Mouse (Mus musculus) spleen, postnatal 10 days (tissue): ENCODE measurements around the gene Nol8.

Source experiments
- DNase-seq, 2 experiments: peaks; one replicate each; pipeline ENCODE4 v3.0.0; 2021 to 2022; ENCODE audit warnings: low spot score in 2 of 2

Gene Nol8

DNA sequence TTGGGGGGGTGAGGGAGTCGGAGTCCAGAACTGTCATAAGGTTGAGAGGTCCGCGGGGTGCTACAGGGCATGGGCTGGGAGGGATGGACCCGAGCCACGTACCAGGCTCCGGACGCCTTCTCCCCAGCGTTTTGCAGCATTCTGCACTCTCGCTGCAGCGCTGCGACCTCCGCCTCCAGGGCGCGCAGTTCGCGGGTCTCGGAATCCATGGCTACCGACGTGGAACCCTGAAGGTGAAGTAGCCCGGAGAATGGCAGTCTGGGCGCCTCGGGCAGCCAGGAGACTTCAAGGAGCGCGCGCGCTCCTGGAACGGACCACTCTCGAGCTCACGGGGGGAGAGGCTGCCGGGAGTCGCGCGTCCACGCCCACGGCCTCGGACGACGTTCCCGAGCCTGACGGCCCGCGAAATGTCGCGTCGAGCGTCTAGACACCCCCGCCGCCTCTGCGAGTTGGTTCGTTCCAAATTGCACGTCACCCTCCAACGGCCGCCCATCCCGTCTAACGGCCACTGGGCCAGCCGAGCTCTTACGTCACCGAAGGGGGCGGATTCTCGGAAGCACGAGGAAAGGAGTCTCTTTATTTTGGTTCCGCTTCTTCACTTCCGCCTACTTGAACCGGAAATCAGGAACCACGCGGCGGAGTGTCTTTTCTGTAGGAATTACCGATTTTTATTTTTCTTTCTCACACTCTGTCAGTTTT is at the start of gene Nol8, which contains the start of gene Cenpp:
Gene Nol8 (plus strand): TSS at position 598 of the 699 bp plus-strand sequence.
Gene Cenpp (minus strand): TSS at position 305 of the 699 bp plus-strand sequence.
- peak; percentile 98 to 100 for DNase-seq

DNA sequence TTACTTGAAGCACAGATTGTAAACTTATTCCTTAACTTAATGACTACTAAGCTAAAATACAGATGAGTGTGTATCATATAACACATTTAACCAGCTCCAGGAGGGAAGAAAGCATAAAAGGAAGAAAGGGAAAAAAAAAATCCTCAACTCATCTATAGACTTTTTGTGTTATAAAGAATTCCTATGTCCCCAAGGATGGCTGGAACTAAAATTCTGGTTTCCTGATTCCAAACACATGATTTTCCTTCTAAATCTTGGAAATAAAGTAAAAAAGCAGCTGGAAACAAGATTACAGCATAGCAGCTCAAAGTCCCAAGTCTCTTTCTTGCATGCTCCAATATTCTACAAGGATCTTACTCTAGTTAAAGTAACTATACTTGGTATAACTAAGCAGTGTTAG is 49.3 kb upstream of the Nol8 start:
- no peak for DNase-seq

DNA sequence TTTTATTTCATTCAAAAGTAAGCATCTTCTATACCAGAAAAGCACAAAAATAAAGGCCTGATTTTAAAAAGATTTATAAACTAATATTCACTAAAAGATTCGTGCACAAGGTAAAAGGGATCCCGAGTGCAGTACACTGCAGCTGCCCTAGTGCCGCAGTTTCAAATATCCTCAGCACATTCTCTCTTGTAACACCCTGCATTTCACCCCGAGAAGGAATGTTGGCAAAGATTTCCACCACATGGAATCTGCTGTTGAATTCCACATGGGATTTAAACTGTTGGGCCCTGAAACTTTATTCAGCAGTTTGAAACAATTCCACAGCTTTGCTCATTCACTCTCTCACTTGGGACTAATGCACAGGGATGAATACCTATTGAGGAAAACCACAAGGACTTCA is 45.2 kb upstream of the Nol8 start, which contains the start of gene Ogn:
Gene Ogn (plus strand): TSS at position 333 of the 400 bp plus-strand sequence.
- DNase-seq = no peak

DNA sequence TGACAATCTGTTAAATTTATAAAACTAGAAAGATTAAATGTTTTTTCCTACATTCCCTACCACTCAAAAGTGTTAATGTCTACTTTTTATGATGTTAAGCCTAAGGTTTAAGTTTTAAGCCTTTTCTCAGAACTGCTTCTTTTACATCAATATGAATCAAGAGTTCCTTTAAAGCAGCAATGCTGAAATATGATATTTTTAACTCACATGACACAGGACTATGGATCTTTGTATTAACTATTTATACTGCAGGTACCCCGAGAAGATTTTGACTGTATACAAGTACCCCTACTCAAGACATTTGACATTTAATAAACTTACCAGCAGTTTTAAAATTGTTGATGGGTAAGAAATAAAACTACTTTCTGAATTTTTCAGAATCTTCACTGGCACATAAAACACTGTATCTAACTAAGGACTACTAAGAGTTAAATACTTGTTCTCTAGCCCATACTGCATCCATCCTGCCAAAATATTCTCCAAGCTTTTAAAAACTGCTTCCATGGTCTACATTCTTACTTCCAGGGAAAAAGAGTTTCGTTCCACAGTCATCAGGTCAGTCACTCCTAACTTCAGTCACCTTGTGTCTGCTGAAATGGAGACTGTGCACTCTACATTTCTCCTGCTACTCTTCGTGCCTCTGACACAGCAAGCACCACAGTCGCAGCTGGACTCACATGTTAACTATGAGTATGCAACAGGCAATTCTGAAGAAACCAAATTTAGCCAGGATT is 44.1 kb upstream of the Nol8 start:
- DNase-seq = no peak

DNA sequence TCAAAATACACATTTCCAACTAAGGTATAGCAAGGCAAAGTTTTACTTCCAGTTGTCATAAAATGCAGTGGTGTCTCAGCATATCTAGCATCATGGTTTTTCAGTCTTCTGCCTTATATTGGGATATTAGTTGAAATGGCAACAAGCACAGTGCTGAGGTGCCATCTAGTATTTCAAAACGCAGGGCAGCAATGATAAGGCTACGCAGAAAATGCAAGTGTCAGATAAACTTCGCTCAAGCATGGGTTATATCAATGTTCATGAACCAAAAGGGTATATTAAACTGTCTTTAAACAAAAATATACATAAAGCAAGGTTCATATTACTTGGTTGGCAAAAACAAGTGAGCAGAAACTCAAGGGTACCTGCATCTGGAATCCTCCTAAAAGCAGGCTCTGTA is 35.9 kb upstream of the Nol8 start:
- DNase-seq = no peak

DNA sequence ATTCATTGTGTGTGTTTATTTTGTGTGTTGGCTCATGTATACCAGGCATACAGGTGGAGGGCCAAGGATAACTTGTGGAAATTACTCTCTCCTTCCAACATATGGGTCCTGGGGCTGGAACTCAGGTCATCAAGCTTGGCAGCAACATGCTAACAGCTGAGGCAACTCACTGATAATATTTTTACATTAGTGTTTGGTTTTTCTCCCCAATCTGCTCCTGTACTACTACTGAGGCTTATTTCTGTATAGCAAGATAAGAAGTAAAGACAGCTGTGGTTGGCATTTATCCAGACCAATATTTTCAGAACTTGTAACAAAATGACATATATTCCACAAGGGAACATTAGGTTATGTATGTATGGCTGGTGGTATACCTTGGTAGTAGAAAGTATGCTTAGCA is 34.5 kb upstream of the Nol8 start:
- DNase-seq = no peak

DNA sequence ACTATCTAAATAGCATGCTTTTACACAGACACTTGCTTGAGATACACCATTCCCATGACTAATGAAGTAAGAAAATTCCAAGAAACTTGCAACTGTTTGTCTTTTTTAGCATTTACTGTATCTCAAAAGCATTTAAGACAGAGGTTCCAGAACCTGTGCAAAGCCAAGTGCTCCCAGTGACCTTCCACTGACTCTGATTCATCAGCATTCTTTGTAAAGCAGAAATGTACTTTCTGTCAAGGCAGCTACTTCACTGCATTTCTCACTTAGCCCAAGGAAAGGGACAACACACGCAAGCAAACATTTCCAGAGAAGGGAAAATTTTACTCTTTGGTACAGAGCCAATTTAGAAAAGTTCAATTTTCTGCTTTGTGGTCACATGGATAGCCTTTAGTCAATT is 29.7 kb upstream of the Nol8 start:
- no peak for DNase-seq

DNA sequence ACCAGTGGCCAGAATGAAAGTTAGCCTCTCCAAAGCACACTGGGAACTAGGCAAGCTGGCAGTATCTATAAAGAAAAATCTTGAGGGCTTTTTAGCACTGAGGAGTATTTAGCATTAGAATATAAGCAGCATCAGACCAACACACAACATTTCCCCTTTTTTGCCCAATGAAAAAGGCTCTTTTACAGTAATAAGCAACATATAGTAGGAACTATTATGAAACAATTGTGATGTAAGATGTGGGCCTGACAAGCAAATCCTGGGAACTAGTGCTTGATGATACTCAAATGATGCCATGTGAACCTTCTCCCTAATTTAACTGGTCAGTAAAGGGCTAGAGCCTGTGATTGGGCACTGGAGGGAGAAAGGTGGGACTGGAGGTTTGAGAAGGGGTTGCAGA is 24.7 kb upstream of the Nol8 start:
- no peak for DNase-seq

DNA sequence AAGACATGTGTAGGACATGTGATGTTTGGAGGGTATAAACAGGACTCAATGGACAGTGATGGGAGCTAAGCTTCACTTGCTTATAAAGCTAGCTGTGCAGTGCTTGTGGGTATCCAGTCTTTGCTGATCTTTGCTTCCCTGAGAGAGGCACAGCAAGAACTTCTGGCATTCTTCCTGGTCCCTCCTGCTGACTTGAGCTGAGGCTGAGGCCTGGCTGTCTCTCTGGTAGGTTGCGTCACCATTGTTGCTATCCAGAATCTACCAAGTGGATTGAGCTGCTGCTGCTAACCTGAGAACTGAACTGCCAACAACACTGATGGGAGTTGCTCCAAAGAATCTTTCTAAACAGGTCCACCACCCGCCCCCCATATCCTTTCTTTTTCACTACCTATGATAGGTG is 23.8 kb upstream of the Nol8 start:
- DNase-seq = no peak

DNA sequence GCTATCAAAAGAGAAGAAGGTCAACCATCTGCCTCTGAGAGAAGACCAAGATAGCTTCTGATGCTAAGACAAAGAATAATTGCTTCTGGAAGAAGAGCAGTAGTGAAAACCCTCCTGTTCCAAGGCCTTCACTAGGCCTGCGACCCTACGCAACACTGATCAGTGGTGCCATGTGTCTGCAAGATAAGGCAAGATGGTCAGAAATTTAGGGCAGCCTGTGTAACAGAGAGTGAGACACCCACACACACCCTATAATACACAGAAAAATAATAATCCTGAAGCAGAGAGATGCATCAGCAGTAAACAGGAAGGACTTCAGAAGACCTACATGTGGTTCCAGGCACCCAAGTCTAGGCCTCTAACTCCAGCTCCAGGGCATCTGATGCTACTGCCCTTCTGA is 12.9 kb upstream of the Nol8 start:
- no peak for DNase-seq

DNA sequence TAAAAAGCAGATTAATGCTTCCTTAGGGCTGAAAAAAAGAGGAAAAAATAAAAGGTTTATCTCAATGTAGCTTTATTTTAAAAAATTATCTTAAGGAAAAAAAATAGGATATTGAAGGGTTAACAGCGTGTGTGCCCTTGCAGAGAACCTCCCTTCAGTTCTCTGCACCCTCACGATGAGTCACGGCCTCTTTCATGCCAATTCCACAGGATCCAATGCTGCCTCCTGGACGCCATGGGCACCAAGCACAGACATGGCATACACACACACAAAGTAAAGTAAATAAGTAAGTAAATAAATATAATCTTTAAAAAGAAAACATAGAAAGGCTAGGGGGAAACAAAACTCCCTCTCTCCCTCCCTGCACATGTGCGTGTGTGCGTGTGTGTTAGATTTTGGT is 10.2 kb upstream of the Nol8 start:
- no peak for DNase-seq

DNA sequence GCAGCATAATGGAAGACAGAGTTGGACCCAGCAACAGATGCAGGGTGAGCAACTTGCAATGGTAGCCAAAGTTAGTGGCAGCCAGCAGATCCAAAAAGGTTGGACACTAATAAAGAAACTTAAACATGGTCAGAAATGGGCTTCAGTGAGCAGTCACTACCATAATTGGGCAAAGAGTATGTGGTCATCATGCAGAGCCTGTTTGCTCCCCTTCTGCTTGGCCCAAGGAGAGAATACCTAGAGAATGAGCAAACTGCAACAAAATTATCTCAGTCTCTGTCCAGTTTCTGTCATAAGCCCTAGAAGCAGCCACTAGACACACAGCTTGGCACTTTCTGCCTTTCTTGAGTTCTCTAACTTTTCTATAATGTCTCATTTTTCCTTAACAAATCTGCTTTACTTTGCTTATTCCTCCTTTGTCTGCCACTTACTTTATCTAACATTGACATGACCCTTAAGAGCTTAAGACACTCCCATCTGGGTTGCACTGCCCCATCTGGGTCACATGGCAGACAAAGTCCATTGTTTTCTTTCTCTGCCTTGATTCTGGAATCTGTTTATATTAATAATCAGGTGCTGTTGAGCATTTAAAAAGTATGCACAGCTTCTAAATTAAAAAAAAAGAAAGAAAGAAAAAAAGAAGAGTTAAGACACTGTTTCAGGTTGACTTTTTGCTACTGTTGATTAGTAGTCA is 9.1 kb upstream of the Nol8 start:
- no peak for DNase-seq

DNA sequence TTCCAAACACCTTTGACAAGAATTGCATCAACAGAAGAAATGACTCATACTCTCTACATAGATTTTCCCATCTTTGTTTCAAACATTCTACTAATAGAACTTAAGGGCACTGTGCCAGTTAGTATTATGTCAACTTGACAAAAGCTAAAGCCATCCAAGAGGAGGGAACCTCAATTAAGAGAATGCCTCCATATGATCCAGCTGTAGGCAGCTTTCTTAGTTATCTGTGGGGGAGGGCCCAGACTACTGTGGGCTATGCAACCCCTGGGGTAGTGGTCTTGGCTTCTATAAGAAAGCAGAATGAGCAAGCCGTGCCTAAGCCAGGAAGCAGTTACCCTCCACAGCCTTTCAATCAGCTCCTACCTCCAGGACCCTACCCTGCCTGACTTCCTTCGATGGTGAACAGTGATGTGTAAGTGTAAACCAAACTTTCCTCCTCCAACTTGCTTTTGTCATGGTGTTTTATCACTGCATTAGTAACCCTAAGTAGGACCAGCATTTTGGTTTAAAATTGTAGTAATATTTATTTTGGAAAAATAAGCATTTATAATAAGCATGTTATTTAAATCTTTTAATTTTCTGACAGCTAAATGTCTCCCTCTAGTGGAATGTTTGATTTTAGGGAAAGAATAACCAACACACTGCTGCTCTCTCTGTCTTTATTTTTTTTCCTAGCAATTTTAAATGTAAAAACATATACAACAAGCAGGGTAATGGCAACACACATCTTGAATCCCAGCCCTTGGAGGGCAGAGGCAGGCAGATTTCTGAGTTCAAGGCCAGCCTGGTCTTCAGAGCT is 7.9 kb upstream of the Nol8 start:
- DNase-seq = no peak

DNA sequence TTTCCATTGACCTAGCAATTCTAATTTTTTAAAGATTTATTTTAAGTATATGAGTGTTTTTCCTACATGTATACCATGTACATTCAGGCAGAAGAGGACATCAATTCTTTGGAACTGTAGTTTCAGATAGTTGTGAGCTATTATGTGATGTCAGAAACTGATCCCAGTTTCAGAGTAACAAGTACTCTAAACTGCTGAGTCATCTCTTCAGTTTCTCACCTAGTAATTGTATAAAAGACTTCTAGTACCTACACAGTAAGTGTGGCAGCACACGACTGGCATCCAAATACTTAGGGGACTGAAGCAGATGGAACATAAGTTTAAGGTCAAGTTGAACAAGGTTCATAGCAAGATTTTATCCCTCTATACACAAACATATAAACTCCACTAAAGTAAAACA is 6.9 kb upstream of the Nol8 start:
- no peak for DNase-seq

DNA sequence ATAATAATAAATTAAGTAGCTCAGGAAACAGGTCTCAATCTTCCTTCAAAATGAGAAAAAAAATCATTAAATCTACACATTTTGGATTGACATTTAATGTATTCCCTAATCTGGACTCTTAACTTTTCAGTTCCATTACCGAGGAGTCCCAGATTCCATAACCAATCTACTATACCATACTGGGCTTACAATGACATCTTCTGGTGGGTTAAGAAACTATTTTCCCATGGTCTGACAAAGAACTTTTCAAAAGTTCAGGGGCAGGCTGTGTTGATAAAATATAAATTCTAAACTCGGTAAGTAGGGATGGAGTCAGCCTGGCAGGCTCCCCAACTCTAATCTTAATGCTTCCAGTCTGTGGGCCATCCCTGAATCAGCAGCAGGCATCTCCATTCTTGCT is 1.7 kb upstream of the Nol8 start:
- DNase-seq = no peak

DNA sequence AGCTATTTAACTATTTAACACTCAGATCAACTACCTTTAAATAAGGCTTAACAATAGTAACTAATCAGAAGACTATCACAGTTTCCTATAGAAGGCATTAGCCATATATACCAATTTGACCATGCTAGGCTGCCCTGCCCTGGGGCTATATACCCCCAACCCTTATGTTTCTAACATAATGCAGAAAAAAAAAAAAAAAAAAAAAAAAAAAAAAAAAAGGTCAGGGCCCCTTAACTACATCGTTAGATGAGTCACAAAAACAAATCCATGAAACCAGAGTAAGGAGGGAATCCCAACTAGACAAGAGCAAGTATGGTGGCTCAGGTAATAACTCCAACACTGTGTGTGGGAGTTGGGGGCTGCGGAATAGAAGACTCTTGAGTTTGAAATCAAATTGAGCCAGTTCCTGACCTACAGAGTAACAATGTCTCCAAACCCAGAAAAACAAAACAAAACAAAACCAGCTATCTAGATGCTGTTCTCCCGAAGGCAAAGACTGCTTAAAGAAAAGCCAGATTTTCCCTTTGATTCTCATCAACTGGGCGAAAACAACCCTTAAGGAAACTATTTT is 1.0 kb upstream of the Nol8 start:
- DNase-seq = no peak

DNA sequence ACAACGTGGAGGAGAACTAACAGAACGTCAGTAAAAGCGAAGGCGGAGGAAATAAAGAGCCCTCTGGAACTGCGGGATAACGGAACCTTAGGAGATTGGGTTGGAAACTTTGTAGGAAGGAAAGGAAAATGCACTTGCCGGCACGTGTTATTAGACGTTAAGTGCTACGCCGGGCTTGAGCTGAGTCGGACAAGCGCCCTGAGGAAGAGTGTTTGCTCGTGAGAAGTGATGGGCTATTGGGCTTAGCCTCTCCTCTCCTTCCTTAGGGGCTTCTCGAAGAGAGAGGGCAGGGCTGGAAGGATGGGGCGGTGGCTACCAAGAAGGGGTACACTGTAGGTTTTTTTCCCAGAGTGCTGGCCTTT is 283 bp downstream of the Nol8 start:
- peak in 1 of 2 experiments; percentile 62 for DNase-seq

DNA sequence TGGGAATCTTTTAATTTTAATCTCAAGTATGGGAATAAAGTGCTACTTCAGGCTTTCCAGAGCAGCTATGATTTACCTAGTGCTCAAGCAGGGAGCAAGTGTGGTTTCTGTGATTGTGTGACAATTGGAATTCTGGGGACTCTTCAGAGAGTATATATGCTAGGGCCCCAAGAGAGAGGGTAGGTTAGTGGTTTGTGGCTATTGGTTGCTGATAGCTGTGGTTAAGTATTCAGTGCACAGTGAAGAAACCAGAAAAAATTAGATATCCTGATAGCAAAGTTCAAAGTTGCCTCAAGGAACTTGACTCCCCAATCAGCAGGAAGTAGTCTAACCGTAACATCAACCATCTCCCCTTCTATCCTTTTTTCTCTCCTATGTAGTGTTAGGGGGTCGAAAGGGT is 24.9 kb downstream of the Nol8 start:
- no peak for DNase-seq

DNA sequence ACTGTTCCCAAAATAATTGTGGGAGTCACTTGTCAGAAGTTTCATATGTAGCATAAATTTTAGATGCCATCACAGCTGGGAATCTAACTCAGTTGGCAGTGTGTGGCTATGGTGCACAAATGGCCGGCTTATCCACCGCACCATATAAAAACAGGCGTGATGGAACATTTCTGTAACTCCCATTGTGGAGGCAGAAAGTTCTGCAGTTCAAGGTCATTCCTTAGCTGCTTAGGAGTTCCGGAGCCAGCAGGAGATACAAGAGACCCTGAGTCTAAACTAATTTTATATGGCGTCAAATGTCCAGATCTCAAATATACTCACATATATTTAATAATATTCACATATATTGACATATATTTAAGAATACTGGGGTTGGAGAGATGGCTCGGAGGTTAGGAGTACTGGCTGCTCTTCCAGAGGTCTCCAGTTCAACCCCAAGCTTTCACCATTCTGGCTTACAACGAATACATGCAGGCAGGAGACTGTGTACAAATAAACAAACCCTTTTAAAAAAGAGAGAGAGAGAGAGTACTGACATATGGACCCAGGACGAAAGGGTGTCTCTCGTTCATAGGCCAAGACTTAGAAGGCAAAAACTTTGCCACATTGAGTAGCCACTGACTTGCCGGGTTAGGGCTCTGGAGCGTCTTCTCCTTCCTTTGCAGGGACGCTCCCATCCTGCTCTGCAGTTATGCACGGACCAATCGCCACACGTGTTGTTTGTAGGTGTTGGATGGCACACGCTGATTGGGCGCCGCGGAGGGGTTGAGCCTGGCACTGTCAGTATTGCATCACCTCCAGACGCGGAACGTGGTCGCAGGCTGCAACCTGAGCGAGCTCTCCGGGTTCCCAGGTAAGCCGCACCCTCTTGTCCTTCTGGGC is 28.7 kb downstream of the Nol8 start, which contains the start of gene Iars:
Gene Iars (plus strand): TSS at position 750 of the 882 bp plus-strand sequence.
- peak; percentile 93 to 97 for DNase-seq

DNA sequence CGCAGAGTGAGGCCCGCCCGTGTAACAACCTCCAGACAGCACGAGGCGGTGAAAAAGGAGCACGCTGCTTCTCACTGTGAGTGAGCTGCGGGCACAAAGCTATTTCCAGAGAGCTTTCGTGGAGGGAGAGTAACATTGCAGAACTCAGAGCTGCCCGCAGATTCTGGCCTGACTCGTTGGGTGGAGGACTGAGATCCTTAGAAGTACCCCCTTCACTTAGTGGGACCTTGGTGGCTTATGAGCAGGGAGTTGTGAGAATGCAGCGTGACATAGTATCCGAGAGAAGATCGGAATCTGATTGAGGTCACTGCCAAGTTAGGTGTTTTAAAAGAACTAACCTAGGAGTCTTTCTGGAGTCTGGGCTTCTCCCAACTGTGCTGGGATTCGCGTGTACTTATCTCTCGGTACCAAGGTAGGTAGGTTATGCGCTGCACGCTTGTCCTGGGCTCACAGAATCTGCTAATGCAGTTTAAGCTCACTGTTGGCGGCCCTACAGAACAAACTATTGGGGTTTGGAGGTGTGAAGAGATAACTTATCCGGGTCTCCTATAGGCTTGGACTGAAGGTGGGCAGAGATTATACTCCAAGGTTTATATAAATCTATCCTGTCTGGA is 29.5 kb downstream of the Nol8 start:
- DNase-seq = no peak
